Mouse (Mus musculus) left cerebral cortex, adult 9 months (tissue): Measurements from ENCODE around the gene Prkd3.

Source experiments
- DNase-seq, 2 experiments: peaks; one replicate each; pipeline ENCODE4 v3.0.0; 2022; ENCODE audit warnings: low spot score in 2 of 2

Gene Prkd3

DNA sequence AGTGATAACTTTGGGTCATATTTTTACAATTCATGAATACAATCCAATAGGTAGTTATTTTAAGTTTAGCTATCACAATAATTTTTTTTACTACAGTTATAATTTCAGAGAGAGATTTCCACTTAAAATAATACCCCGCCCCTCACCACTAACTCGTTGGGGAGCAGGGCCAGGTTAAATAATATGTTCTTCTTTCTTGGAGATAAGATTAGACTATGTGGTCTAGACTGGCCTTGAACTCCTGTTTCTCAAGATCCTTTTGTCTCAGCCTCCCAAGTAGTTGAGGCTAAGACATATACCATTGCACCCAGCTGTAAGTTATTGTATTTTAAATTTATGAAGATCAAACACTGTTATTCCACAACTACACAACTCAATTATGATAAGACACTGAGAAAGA is 7.0 kb downstream of the Prkd3 start:
- no peak for DNase-seq

DNA sequence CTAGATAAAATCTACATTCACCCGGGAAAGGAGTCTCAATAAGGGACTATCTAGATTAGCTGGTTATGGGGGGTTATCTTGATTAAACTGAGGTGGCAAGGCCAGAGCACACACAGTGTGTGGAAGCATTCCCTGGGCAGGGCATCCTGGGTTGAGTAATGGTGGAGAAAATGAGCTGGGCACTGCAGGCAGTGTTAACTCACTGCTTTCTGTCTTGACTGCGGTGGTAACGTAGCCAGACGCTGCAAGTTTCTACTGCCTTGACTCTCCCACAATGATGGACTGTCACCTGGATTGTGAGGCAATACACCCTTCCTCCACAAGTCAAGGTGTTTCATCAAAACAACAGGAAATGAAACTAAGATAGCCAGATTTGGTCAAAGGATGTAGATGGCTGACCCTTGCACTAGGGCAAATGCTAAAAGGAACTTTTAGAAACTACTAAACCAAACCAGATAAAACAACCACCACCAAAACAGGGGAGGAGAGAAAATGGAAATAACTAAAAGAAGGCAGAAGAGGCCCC is 20.8 kb downstream of the Prkd3 start:
- DNase-seq = no peak

DNA sequence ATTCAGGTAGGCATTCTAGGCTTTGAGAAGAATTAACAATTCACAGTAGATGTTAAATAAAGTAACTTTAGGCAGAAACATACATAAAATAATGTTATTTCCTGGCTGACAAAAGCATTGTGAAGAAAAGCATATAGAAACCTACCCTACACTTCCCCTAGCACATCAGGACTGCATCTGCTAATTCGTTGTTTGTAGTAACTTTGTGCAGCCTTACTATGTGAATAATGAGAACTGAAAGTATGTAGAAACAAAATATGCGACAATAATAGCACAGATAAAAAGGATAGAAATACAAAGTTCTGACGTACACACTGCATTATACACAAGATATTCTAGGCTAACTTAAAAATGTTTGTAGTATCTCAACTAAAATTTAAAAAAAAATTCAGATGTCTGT is 21.4 kb downstream of the Prkd3 start:
- no peak for DNase-seq

DNA sequence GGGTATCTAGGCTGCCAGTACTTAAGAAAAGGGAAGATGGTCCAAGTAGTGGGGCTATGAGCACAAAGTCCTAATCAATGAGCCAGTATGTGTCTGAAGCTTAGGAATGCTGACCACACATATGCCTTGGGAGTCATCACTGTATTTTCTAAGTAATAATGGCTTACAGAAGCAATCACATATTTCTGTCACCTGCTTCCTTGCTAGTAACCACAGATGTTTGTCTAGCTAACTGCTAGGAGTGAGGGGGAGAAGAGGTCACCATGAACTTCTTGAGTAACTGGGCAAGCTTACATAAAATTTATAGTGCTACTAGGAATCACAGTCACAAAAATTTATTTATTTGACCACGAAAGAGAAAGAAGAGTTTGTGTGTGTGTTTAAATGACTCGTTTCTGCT is 22.5 kb downstream of the Prkd3 start:
- no peak for DNase-seq

DNA sequence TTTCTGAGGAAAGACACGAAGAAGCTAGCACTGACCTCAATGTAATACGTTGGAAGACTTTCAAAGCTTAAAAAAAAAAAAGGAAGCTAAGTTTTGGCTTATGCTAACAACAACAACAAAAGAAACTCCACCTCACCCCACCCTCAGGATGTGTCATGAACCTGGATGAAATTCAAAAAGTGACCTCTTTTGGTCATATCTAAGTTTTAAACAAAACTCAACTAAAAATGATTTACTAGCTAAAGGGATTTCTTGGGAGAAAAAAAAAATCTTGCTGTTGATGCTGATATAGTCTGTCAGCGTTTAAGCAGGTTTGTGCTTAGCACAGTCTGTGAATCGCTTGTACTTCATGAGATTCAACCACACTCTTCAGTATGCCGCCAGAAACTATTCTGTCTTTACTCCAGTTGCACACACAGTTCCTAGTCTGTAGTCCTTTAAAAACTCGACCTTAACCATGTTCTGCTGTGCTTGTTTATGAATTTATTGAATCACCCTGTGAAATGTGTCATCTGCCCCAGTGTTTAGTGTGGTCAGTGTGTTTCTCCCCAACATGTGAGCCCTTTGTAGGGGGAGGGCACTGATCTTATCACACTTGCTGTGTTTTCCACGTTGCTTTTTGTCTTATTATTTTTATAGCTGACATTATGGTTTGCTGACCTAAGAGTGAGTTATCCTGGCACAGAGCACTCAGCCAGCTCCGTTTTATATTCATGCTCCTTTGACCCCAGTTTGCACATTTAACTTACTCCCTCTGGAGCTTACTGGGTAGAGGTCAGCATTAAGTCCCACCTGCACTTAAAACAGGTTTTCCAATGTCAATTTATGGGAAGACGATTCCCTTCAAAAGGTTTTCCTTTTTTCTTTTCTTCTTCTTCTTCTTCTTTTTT is 25.4 kb downstream of the Prkd3 start:
- no peak for DNase-seq

DNA sequence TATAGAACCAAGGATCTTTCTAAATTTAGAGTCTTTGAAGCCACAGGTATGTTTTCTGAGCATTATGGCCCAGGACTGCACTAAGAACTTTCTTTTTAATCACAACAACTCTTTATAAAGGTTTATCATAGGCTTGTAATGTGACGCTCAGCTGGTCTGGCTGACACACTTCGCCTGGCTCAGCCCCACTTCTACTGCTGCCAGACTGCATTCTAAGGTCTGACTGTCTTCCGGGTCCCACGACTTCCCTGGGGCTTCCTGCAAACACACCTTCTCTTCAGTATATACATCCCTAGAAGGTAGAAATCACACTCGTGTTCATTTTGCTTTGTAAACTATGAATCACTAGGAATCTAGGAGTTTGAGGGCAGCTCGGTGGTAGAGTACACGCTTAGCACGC is 26.2 kb downstream of the Prkd3 start:
- DNase-seq = no peak

DNA sequence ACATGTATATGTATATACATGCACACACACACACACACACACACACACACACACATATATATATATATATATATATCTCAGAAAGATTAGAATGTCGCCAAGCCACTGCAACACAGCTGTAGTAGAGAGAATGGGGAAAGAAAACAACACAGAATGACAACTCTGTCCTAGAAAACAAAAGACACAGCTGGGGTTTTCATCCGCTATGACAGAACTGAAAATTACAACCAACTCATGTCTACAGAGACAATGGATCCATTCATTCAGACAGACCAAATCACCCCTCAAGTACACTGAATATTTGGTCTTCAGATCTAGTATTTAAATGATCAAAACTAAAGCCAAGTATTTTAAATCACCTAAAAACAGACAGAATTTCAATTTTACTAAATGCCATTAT is 26.9 kb downstream of the Prkd3 start:
- no peak for DNase-seq

DNA sequence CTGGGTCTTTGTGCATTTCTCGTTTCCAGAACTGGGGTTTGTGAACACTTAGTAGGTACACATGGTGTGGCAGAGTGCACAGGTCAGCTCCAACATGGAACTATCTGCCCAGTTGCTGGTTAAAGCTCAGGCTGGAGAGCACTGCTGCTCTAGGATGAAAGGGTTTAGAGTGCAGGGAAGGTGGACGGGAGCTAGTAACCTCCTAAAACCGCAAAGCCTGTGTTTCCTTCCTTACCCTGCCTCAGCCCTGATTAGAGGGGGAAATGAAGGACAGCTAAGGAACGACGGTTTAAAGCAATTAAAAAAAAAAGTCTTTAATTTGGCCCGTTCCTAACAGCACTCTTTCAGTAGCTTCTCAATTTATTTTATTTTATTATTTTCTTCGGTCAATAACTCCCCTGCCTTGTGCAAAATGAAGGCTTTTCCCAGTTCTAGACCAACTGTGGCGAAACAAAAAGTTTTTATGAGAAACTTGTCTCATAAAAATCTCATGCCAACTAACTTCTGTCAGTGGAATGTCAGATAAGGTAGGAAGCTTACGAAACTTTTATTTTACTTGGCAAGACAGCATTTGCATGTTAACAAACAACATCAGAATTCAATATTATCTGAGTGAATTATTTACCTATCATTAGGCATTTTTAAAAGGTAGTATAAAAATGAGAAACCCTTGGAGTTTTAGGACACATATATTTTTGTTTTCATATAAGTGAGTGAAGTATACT is 28.2 kb downstream of the Prkd3 start:
- no peak for DNase-seq

DNA sequence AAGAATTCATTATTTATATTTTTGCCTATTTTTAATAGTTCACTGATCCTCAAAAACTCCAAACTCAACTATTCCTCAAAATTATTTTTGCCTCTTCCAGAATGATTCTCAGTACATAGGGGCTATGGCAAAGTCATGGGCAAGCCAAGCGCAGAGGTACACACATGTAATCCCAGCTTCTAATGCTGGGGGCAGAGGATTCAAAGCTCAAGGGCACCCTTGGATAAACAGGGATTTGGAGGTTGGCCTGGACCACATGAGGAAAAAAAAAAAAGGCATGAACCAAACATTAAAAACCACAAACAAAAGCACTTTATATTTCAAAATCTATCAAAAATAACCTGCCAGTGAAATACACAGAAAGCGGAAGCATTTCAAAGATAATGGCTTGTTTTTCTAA is 29.1 kb downstream of the Prkd3 start:
- no peak for DNase-seq

DNA sequence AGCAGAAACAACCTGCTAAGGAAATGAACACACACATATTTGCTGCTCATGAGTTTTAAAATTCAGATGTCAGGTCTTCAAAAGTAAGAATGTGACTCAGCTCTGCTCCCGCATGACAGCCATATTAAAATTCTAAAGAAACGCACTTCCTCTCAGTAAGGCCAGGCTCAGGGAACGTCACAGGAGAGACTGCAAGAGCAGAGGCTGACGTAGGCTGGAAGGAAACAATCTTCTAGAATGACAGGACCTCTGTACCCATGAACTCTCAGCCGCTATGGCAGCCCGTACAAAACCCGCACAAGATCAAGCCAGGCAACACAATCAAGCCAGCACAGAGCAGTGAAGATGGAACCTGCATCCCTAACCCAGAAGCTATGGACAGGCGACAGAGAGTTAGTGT is 31.6 kb downstream of the Prkd3 start:
- DNase-seq = no peak

DNA sequence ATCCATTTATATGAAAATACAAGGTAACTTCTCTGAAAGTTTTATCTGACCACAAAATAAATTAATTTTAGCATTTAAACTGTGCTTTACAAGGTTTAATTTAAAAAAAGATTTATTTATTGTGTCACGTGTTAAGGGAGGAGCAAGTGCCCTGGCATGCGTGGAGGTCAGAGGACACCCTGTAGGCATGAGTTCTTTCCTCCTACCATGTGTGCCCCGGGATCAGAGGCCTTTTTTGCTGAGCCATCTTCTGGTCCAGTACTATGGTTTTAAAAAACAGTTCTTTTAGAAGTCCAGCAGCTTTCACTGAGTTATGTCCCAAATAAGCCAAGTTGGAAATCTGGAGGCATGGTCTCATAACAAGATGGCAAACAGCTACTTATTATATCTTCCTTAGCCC is 36.9 kb downstream of the Prkd3 start:
- DNase-seq = no peak

DNA sequence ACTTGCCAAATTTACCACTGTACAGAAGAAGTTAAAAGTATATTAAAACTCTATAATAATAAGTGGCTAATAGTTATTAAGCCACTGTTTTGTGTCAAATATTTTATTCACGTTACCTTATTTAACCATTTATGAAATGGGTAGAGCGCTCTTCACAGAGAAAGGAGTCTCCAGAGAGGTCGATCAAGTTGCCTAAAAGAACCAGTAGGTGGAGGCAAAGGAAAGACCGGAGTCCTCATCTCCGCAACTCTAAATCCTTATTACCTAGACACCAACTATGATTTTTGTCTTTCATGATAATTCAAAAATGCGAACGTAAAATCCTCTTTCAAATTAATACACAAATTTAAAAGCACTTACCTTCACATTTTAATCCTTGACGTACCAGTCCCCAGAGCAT is 37.5 kb downstream of the Prkd3 start:
- no peak for DNase-seq

DNA sequence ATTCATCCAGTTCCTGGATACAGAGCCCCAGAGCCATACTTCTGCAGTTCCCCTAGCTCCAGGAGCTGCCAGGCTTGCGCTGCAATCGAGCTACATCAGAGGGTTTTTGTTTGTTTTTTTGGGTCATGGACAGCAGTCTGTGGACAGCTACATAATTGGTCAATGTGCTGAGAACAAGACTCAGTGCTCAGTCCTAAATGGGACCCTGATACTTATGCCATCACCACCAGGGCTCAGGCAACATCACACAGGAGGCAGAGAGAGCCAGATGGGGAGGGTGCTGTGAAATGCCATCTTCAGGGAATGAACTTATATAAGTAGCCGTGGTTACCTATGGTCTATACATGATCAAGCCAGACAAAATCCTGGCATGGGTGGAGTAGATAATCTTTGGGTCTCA is 52.1 kb downstream of the Prkd3 start:
- no peak for DNase-seq

DNA sequence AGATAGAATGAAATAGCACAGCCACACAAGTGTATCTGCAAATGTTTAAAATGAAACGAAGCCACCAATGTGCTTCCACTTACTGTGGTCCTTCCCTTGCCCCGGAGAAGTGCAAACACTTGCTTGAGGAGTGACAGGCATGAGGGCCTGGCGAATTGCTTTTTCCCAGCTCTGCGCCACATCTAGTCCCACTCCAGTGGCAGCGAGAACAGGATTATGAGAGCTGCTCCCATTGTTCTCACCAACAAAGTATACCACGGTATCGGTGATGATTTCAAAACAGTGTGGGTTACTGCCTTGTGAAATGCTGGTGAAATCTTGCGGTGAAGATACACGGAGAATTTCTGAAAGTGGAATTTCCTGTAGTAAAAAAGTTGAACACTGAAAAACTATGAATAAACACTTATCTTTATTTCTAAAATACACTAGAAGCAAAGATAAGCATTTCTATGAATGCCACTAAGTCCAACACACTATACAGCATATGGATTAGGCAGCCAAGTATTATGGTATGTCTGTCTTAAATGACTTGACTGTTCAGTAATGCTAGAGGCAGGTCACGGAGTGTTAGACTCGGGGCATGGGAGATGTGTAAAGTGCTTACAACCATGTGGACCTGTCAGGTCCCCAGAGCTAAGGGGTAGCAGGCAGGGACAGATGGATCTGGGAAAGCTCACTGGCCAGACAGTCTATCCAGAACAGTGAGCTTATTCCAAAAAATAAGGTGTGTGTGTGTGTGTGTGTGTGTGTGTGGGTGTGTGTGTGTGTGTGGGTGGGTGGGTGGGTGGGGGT is 54.3 kb downstream of the Prkd3 start:
- DNase-seq = no peak

DNA sequence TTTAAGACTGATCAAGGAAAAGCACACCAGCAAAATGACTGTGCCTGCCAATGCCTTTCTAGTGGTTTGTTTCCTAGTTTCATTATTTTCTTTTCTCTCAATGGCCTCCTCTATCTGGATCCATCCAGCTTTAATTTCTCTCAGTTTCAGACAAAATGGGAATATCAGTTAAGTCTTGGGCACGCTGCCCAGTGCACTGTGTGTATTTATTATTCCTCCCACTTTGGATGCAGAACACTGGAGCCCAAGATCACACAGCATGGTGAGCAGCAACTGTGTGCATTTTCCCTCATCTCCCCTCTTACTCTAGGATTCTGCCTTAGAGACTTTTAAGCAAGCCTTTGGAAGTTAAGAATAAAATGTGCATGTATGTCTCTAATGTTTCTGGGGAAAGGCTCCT is 56.2 kb downstream of the Prkd3 start:
- peak in 1 of 2 experiments; percentile 35 for DNase-seq

DNA sequence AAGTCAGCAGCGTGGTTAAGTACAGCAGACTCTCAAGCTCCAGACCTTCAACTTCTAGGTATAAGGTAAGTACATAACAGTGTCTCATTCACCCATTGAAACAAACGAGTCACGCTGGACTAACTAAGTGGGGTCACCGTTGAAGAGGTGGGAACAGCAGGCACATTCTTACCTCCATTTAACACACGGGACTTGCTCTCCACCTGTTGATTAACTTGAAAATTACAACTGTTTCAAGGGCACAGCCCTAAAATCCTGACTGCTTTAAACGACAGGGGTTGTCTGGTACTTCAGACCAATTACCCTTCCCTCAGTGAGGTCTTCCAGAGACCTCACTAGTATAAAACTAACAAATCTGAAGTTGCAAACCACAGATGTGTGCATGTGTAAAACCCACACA is 61.1 kb downstream of the Prkd3 start:
- no peak for DNase-seq

DNA sequence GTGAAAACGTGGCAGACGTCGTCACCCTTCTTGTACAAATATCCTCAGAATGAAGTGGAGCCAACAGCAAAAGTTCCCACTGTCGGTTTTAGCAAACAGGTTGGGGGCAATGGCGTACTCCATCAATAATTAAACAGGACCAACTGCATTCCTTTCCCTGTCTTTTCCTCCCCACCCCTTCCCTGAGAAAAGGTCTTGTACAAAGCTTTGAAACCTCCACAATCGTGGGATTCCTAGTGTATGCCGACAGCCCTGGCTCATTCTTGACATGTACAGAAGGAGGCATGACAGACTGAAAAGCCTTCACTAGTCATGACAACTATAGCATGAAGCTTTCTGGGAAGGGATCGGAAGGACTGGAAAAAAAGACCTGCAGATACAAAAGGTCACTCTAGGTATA is 67.4 kb downstream of the Prkd3 start:
- no peak for DNase-seq

DNA sequence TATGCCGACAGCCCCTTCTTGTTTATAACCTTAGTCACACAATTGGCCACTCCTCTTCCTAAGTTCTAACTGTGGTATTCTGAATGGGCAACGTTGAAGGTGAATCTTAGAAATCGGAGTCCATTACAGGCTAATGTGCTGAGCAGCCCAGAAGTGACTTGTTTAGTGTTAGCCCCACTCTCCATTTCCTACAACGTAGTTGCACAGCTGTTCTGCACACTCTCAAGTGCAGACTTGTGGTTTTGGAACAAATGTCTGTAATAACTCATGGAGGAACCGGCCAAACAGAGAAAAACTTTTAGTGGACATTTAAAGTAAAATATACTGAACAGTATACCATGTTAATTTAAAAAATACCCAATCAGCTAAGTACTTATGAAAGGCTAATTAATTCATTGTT is 68.5 kb downstream of the Prkd3 start:
- DNase-seq = no peak

DNA sequence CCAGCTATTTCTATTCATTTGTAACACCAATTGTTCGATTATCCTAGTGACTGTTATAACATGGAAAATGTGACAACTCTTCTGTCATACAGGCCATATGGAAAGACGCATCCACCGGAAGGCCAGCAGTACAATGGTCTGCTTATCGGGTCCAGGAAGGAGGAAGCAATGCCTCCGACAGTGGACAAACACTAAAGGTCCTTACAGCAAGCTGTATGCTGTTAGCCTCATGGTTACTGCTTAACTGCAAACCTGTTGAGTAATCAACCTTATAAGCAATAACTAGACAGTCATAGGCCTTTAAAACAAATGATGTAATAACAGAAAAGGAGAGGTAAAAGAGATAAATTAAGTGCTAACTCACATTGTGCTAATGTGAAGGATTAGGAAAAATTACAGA is 69.4 kb downstream of the Prkd3 start:
- DNase-seq = no peak

DNA sequence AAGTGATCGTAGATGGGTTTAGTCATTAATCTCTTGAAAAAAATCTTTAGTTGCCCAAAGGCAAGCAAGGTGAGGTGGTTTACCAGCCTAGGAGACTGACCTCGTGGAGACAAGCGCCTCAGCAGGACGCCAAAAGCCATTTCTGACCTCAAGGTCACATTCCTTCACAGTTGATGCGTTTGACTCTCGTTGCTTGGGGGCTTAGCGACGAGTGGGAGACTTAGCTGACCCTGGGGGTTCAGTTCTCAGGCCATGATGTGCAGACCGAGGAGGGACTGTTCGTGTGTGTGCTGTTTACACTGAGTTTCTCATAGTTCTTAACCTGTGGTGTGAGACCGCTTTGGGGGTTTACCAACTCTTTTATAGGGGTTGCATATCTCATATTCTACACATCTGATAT is 78.0 kb downstream of the Prkd3 start:
- DNase-seq = no peak

DNA sequence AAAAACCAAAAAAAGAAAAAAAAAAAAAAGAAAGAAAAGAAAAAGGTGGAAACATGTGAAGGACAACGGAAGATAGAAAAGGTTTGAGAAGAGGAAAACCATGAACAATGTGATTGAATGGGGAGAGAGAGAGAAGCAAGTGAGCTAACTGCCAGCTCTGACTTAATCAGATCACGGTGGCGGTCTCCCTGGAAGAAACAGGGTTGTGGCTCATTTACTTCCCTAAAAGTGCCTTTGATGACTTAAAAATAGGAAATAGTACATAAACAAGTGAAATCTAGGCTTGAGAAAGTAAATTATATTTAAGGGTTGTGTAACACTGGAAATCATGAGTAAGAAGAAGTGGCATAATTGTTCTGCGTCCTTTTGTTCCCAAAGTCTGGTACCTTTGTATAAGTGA is 81.7 kb downstream of the Prkd3 start:
- no peak for DNase-seq

DNA sequence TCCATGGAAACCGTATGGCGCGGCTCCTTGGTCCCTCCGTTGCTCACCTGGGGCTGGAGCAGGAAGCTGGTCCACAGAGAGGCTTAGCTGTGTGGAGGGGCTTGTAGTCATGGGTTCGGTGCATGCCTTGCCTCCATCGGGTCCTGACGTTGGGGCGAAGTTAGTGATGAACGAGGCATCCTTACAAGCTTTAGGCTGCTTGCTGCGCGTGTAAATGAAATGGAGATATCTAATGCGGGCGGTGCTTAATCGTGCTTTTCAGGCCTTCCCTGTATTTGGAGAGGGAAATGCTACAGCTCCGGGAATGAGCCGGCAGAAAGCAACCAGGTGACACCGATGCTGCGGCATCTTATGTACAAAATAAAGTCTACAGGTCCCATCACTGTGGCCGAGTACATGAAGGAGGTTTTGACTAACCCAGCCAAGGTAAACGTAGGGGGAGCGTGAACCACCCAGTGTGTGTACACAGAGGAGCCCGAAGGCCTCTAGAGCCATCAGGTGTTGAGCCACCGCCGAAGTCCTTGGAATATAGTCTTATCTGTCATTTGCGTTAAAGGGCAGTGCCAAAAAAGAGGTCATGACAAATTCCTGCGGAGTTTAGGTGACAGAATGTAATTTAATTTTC is 83.3 kb downstream of the Prkd3 start:
- DNase-seq = no peak
